Mouse (Mus musculus) MEL (cell line): ENCODE measurements around the gene Lcorl.

Source experiments
- CHD2 ChIP-seq: IDR thresholded peaks from 2 replicates; pipeline ENCODE4 v1.6.1; 2011; ENCODE audit warnings: low read length, improper control_type of control experiment
- CTCF ChIP-seq, 3 experiments: IDR thresholded peaks in 2 of 3; conservative IDR thresholded peaks in 1 of 3; 2 replicates each; pipeline ENCODE4 v1.5.1; 2011 to 2012; ENCODE audit warnings: low read length in 3 of 3, low read depth in 2 of 3, mild to moderate bottlenecking in 2 of 3, improper control_type of control experiment in 1 of 3, inconsistent platforms in 1 of 3, mixed read lengths in 1 of 3, moderate library complexity in 1 of 3; ENCODE audit not compliant: control insufficient read depth in 1 of 3, insufficient read depth in 1 of 3, poor library complexity in 1 of 3, severe bottlenecking in 1 of 3
- EP300 ChIP-seq, 2 experiments: IDR thresholded peaks; 2 replicates each; pipeline ENCODE4 v1.6.1; 2011; ENCODE audit warnings: improper control_type of control experiment in 2 of 2, low read length in 2 of 2, low read depth in 1 of 2, mild to moderate bottlenecking in 1 of 2
- ETS1 ChIP-seq: IDR thresholded peaks from 2 replicates; pipeline ENCODE4 v1.6.1; 2012; ENCODE audit warnings: low read depth, mild to moderate bottlenecking, inconsistent platforms, low read length, improper control_type of control experiment, moderate library complexity
- GATA1 ChIP-seq: IDR thresholded peaks from 2 replicates; pipeline ENCODE4 v1.6.1; 2011; ENCODE audit warnings: low read depth, low read length, improper control_type of control experiment
- KAT2A ChIP-seq: conservative IDR thresholded peaks from 2 replicates; pipeline ENCODE4 v1.6.1; 2012; ENCODE audit warnings: low read depth, low read length, improper control_type of control experiment, inconsistent platforms
- NRF1 ChIP-seq: IDR thresholded peaks from 2 replicates; pipeline ENCODE4 v1.6.1; 2014; ENCODE audit warnings: low read depth, mild to moderate bottlenecking, inconsistent platforms, low read length, improper control_type of control experiment, moderate library complexity; ENCODE audit not compliant: poor library complexity, insufficient read depth, severe bottlenecking
- POLR2A ChIP-seq, 2 experiments: IDR thresholded peaks; 2 replicates each; pipeline ENCODE4 v1.6.1; 2011 to 2012; ENCODE audit warnings: low read length in 2 of 2, mild to moderate bottlenecking in 2 of 2, control low read depth in 1 of 2, improper control_type of control experiment in 1 of 2, low read depth in 1 of 2, moderate library complexity in 1 of 2; ENCODE audit not compliant: control insufficient read depth in 1 of 2, insufficient read depth in 1 of 2, poor library complexity in 1 of 2
- RCOR1 ChIP-seq: IDR thresholded peaks from 2 replicates; pipeline ENCODE4 v1.6.1; 2012; ENCODE audit warnings: low read depth, mild to moderate bottlenecking, inconsistent platforms, low read length, improper control_type of control experiment
- UBTF ChIP-seq: IDR thresholded peaks from 2 replicates; pipeline ENCODE4 v1.6.1; 2012; ENCODE audit warnings: low read depth, mild to moderate bottlenecking, inconsistent platforms, low read length, improper control_type of control experiment, moderate library complexity, borderline replicate concordance; ENCODE audit not compliant: insufficient read depth
- USF1 ChIP-seq: IDR thresholded peaks from 2 replicates; pipeline ENCODE4 v1.6.1; 2014; ENCODE audit warnings: low read depth, mild to moderate bottlenecking, inconsistent platforms, low read length, improper control_type of control experiment, moderate library complexity
- ZC3H11A ChIP-seq: IDR thresholded peaks from 2 replicates; pipeline ENCODE4 v1.6.1; 2012; ENCODE audit warnings: low read depth, mild to moderate bottlenecking, inconsistent platforms, low read length, improper control_type of control experiment

- no peak for TF ChIP-seq EP300 (IDR thresholded peaks at IDR 0.05; ENCODE audit: low read depth in 1 of 2, low read length in 2 of 2)
- no peak for TF ChIP-seq CHD2
- TF ChIP-seq CTCF (IDR thresholded peaks at IDR 0.05 in 2 of 3, conservative IDR thresholded peaks at IDR 0.05 in 1 of 3; ENCODE audit: control insufficient read depth in 1 of 3, insufficient read depth in 1 of 3, low read depth in 2 of 3, low read length in 3 of 3, poor library complexity in 1 of 3, severe bottlenecking in 1 of 3): no peak
- no peak for TF ChIP-seq ZC3H11A
- no peak for TF ChIP-seq POLR2A (IDR thresholded peaks at IDR 0.05; ENCODE audit: control insufficient read depth in 1 of 2, insufficient read depth in 1 of 2, low read depth in 1 of 2, low read length in 2 of 2, poor library complexity in 1 of 2)
- TF ChIP-seq RCOR1: no peak
- TF ChIP-seq KAT2A: no peak
- TF ChIP-seq USF1: no peak
- TF ChIP-seq GATA1: no peak
- TF ChIP-seq UBTF: no peak
- no peak for TF ChIP-seq ETS1
- no peak for TF ChIP-seq NRF1
These were observed 147.8 kb downstream of the Lcorl start for GRCm38 (mm10) chr5:45709653-45710052.
